Mouse (Mus musculus): Measurements from ENCODE around the gene Mecom.

DNA sequence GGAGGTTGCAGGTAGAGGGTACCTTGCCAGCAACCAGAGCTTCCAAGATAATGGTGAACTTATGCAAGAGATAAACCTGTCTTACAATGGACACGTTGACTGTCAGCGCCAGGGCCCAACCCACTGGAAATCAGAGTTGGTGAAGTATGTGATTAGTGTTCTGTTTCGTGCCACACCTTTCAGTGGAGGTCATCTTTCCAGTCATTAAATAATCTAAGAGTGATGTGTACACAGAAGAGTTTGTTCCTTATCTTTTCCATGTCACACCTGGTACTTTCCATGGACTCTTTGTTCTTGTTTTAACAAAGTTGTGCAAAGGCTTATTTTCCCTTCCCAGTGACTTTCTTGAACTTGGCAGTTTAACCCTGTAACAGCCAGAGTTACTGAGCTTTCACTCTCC is 374.0 kb downstream of the Mecom start:
- TF ChIP-seq GATA1 (IDR thresholded peaks at IDR 0.05; ENCODE audit: borderline replicate concordance, low read length) (no peak), FLI1 (IDR thresholded peaks at IDR 0.05; ENCODE audit: low read length) (no peak)
